Mouse (Mus musculus): ENCODE results near the gene Pam16. TPM values are rescaled to one million over a fixed set of nuclear protein-coding genes. Genes with fewer than 3 reads are reported as not detected.
A peak's percentile ranks its signal among the peaks of the same experiment; 100 is the strongest.

The Pam16 gene
- polyA plus RNA-seq, 1 experiment from 2014 or later: 131 TPM

DNA sequence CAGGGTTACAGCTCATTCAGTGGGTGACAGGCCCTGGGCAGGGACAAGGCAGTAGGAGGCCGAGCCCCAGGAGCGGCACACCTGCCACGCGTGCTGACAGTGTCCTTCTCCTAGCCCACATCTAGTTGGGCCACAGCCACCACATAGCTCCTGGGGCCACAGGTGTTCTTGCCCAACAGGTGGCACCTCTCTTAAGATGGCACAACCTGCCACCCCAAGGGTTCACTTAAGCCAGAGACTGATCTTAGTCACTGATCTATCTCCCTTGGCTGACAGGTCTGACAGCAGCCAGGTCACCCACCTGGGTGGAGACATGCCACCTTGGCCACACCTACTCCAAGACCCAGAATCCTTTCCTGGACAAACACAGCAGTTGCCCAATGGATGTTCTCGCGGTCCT is 18.1 kb upstream of the Pam16 start:
- Histone ChIP-seq H3K4me1 (replicated peaks) (peaks cover 82% of the 10 kb centered on the region), H3K36me3 (peaks cover under 1% of the 10 kb centered on the region), H3K9me3 (no peaks in the 10 kb centered on the region), H3K27ac (peak overlapping the region; percentile 89), H3K4me3 (peak overlapping the region; percentile 76; the same call in 1 of the 2 replicates), H3K27me3 (ENCODE audit: insufficient read depth, poor library complexity, severe bottlenecking) (no peaks in the 10 kb centered on the region)
- DNase-seq (ENCODE audit: low spot score): no peak
- WGBS: 69% methylated on average over 6 of the region's 6 CpGs

- peaks cover 75% of the 10 kb centered on the region for H3K4me1 ChIP-seq (replicated peaks)
- 39% methylated on average over 13 of the region's 13 CpGs for WGBS
- H3K9me3 ChIP-seq: no peaks in the 10 kb centered on the region
- peak; percentile 51 for DNase-seq (ENCODE audit: low spot score)
- H3K36me3 ChIP-seq: peaks cover 4% of the 10 kb centered on the region; the same call in 1 of the 2 replicates
- H3K4me3 ChIP-seq: peak overlapping the region; percentile 76
- peak overlapping the region; percentile 89 for H3K27ac ChIP-seq
- H3K27me3 ChIP-seq (ENCODE audit: insufficient read depth, poor library complexity, severe bottlenecking): no peaks in the 10 kb centered on the region
These were observed 17.4 kb upstream of the Pam16 start for GRCm38 (mm10) chr16:4642190-4642589.

DNA sequence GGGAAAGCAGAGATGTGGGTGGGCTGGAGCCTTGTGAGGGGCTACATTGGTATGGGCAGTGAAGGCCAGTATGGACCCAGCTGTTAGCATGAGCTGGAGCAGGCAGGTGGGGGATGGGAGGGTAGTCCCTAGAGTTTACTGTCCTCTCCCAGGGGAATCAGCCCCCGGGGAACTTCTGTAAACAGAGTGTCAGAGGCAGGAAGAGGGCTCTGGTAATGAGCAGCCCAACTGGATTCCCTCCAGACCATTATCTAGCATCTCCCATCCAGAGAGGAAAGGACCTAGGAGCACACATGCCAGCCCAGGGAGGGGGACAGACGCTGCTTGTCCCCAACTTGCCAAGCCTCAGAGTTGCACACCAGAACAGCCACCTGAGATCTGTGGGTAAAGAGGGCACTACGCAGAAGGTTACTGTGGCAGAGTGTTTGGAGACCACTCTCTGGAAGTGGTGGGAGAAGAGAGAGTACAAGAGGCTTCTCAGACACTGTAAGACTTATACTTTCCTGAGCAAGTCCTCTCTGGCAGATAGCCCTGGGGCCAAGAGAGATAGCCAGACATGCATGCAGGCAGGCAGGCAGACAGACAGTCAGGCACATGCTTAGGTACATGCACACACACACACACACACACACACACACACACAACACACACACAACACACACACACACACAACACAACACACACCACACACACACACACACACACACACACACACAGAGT is 16.5 kb upstream of the Pam16 start:
- 44% methylated on average over 3 of the region's 3 CpGs for WGBS
- Histone ChIP-seq H3K4me1 (replicated peaks) (peaks cover 66% of the 10 kb centered on the region), H3K36me3 (peaks cover 4% of the 10 kb centered on the region; the same call in 1 of the 2 replicates), H3K27ac (peak overlapping the region; percentile 89), H3K9me3 (no peaks in the 10 kb centered on the region), H3K27me3 (ENCODE audit: insufficient read depth, poor library complexity, severe bottlenecking) (no peaks in the 10 kb centered on the region), H3K4me3 (peak overlapping the region; percentile 76)
- DNase-seq (ENCODE audit: low spot score): no peak

DNA sequence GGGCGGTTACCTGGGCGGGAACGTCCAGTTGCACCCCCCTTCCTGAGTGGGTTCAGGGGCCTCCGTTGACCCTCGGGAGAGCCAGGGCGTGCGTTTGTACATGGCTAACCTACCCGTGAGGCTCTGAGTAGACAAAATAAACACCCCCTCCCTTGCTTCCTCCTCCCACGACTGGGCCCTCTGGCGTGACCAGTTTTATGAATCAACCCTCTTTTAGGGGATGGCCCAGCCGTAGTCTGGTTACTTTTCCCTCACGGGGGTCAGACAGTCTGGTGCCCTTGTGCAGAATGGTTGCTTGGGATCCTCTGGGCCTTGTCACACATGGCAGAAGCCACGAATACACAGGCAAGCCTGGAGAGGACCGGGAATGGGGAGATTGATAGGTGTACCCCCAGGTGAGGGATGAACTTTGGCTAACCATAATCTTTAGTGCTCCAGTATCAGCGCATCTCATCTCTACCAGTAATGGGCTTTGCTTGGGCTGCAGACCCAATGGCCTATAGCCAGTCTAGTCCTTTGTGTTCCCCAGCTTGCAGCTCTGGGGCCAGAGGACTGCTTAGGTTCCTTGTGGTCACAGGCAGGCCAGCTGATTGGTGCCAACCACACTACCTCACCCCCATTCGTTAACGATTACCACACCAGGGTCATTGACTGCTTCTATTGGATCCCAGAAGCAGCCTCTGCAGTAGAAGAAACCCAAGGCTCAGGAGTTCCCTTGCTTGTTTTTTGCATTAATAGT is 15.6 kb upstream of the Pam16 start:
- Histone ChIP-seq H3K27me3 (ENCODE audit: insufficient read depth, poor library complexity, severe bottlenecking) (no peaks in the 10 kb centered on the region), H3K9me3 (no peaks in the 10 kb centered on the region), H3K4me1 (replicated peaks) (peaks cover 57% of the 10 kb centered on the region), H3K27ac (peak overlapping the region; percentile 89), H3K36me3 (peaks cover 4% of the 10 kb centered on the region; the same call in 1 of the 2 replicates), H3K4me3 (peak overlapping the region; percentile 76)
- DNase-seq (ENCODE audit: low spot score): peak; percentile 47
- 14% methylated on average over 17 of the region's 17 CpGs for WGBS

- peak; percentile 88 for DNase-seq (ENCODE audit: low spot score)
These were observed 15.0 kb upstream of the Pam16 start, which contains the start of the genes Vasn and Dnaja3 for GRCm38 (mm10) chr16:4639831-4640237. Vasn (plus strand) TSS chr16:4639941. Dnaja3 (plus strand) TSS chr16:4639989.

DNA sequence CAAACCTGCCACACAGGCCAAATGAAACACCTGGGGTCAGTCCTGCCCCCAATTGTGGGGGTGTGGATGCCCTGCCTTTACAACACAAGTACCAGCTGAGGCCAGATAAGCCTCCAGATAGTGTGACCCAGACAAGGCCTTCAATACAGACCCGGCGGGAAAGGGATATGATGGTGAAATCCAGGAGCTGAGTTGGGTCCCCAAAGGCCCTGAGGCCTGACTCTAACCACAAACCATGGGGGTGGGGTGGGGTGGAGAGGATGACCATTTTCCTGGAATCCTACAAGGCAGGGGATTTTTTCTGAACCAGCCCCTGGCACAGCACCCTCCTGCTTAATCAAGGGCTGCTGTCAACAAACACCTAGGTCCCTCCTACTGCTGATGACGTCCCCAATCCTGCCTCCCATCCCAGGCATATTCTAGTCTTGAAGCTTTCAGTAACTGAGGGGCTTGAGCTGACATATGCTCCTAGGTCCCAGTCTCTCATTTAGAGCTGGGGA is 14.2 kb upstream of the Pam16 start:
- no peaks in the 10 kb centered on the region for H3K27me3 ChIP-seq (ENCODE audit: insufficient read depth, poor library complexity, severe bottlenecking)
- peaks cover 17% of the 10 kb centered on the region for H3K36me3 ChIP-seq
- 82% methylated on average over 3 of the region's 3 CpGs for WGBS
- no peaks in the 10 kb centered on the region for H3K9me3 ChIP-seq
- H3K4me1 ChIP-seq (replicated peaks): peaks cover 45% of the 10 kb centered on the region
- H3K4me3 ChIP-seq: no peak overlapping the region
- DNase-seq (ENCODE audit: low spot score): no peak
- no peak overlapping the region for H3K27ac ChIP-seq

More at GRCm38 (mm10) chr16:4639831-4640237, 15.0 kb upstream of the Pam16 start, which contains the start of the genes Vasn and Dnaja3:
- Histone ChIP-seq H3K27me3 (ENCODE audit: insufficient read depth, poor library complexity, severe bottlenecking) (no peaks in the 10 kb centered on the region), H3K27ac (peak within 1 kb of the TSS; percentile 89), H3K36me3 (peaks cover 8% of the 10 kb centered on the region; the same call in 1 of the 2 replicates), H3K9me3 (no peaks in the 10 kb centered on the region), H3K4me3 (peak within 1 kb of the TSS; percentile 76), H3K4me1 (replicated peaks) (peaks cover 54% of the 10 kb centered on the region)
- 1% methylated on average over 22 of the region's 22 CpGs for WGBS

DNA sequence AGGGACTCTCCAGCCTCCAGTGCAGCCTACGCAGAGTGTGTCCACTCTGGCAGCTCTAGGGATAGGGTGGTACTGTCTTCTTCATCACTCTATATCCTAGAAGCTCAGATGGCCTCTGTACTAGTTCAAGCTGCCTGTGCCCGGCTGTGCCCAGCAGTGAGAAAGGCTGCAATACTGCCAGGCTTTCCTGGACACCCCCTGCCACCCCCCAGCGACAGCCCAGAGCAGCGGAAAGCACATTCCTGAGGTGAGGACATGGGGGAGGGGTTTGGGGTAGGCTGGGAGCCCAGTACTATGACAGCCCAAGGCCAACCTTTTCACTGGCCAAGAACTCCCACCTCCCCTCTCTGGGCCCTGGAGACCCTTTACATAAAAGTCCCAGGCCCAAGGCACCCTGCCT is 11.0 kb upstream of the Pam16 start:
- no peak for DNase-seq (ENCODE audit: low spot score)
- Histone ChIP-seq H3K4me1 (replicated peaks) (peaks cover 13% of the 10 kb centered on the region), H3K36me3 (peaks cover 45% of the 10 kb centered on the region), H3K9me3 (no peaks in the 10 kb centered on the region), H3K27ac (0 out of 2 replicates have a peak overlapping the region, but pooled peaks have one; percentile 0), H3K4me3 (no peak overlapping the region), H3K27me3 (ENCODE audit: insufficient read depth, poor library complexity, severe bottlenecking) (no peaks in the 10 kb centered on the region)
- WGBS: 65% methylated on average over 4 of the region's 4 CpGs

- Histone ChIP-seq H3K27me3 (ENCODE audit: insufficient read depth, poor library complexity, severe bottlenecking) (no peaks in the 10 kb centered on the region), H3K36me3 (peaks cover 45% of the 10 kb centered on the region), H3K4me3 (no peak overlapping the region), H3K27ac (no peak overlapping the region), H3K4me1 (replicated peaks) (peaks cover 3% of the 10 kb centered on the region; the same call in 1 of the 2 replicates), H3K9me3 (no peaks in the 10 kb centered on the region)
- DNase-seq (ENCODE audit: low spot score): no peak
- WGBS: 90% methylated on average over 9 of the region's 9 CpGs
These were observed 9.9 kb upstream of the Pam16 start for GRCm38 (mm10) chr16:4634681-4635080.

- Histone ChIP-seq H3K4me1 (replicated peaks) (no peaks in the 10 kb centered on the region), H3K27ac (no peak overlapping the region), H3K9me3 (no peaks in the 10 kb centered on the region), H3K27me3 (ENCODE audit: insufficient read depth, poor library complexity, severe bottlenecking) (no peaks in the 10 kb centered on the region), H3K4me3 (no peak overlapping the region), H3K36me3 (peaks cover 46% of the 10 kb centered on the region)
- no peak for DNase-seq (ENCODE audit: low spot score)
- WGBS: 93% methylated on average over 3 of the region's 3 CpGs
These were observed 8.9 kb upstream of the Pam16 start for GRCm38 (mm10) chr16:4633661-4634060.

DNA sequence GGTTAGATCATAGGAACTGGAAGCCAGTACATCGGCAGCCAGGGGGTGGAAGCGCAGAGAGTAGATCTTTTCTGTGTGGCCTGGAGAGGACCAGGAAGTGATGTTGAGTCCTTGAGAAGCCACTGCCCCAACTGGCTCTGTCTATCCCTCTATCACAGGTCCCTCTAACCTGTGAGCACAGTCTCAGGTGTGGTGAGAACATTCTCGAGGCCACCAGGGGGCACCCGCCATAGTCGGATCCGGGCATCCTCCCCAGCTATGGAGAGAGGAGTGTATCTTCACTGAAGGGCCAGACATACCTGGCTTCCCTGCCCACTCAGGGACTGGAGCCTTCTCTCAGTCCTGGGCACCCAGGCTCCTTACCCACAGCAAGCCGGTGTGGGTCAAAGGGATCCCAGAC is 7.3 kb upstream of the Pam16 start:
- WGBS: 50% methylated on average over 7 of the region's 7 CpGs
- Histone ChIP-seq H3K9me3 (no peaks in the 10 kb centered on the region), H3K36me3 (peaks cover 50% of the 10 kb centered on the region), H3K27ac (no peak overlapping the region), H3K4me1 (replicated peaks) (no peaks in the 10 kb centered on the region), H3K4me3 (no peak overlapping the region), H3K27me3 (ENCODE audit: insufficient read depth, poor library complexity, severe bottlenecking) (no peaks in the 10 kb centered on the region)
- no peak for DNase-seq (ENCODE audit: low spot score)

GRCm38 (mm10) chr16:4629950-4630349 is 5.2 kb upstream of the Pam16 start:
- WGBS: 27% methylated on average over 6 of the region's 6 CpGs
- peaks cover 54% of the 10 kb centered on the region for H3K36me3 ChIP-seq
- H3K9me3 ChIP-seq: no peaks in the 10 kb centered on the region
- H3K27me3 ChIP-seq (ENCODE audit: insufficient read depth, poor library complexity, severe bottlenecking): no peaks in the 10 kb centered on the region
- H3K27ac ChIP-seq: no peak overlapping the region
- H3K4me3 ChIP-seq: no peak overlapping the region
- peaks cover 6% of the 10 kb centered on the region for H3K4me1 ChIP-seq (replicated peaks)
- peak; percentile 84 for DNase-seq (ENCODE audit: low spot score)

GRCm38 (mm10) chr16:4628898-4629419 is 4.2 kb upstream of the Pam16 start:
- H3K4me3 ChIP-seq: no peak overlapping the region
- no peak overlapping the region for H3K27ac ChIP-seq
- peaks cover 10% of the 10 kb centered on the region for H3K4me1 ChIP-seq (replicated peaks)
- 91% methylated on average over 9 of the region's 9 CpGs for WGBS
- no peak for DNase-seq (ENCODE audit: low spot score)
- H3K27me3 ChIP-seq (ENCODE audit: insufficient read depth, poor library complexity, severe bottlenecking): no peaks in the 10 kb centered on the region
- H3K36me3 ChIP-seq: peaks cover 44% of the 10 kb centered on the region
- H3K9me3 ChIP-seq: no peaks in the 10 kb centered on the region

Measured in hindbrain, embryonic 10.5 days (tissue).